In genomic region chr13:11941724-11942123, GRCm38 (mm10) we compare ENCODE assay signal across 22 mouse cellular contexts.
DNase-seq lines count a peak whose midpoint lies in the region; ATAC-seq and TF ChIP-seq lines count a peak whose summit lies in the region.
"Had no signal": no experiment of that assay in that cellular context is flagged by ENCODE, and none has a peak within 500 bp of the region (broad histone marks: within the 10 kb centered on the region; RNA-seq: fewer than 3 reads in every experiment).

No protein-coding gene starts in this region.

- no peaks in the 10 kb centered on the region for H3K4me1 ChIP-seq in embryonic facial prominence, embryonic 14.5 days (ENCODE audit: control insufficient read depth, insufficient read depth, low read length)
- H3K4me1 ChIP-seq in embryonic facial prominence, embryonic 10.5 days: no peaks in the 10 kb centered on the region
- no peaks in the 10 kb centered on the region for H3K4me1 ChIP-seq in intestine, embryonic 14.5 days (replicated peaks; ENCODE audit: control insufficient read depth, insufficient read depth, low read length)
- H3K4me1 ChIP-seq in intestine, embryonic 16.5 days (ENCODE audit: control insufficient read depth, insufficient read depth, low read length): no peaks in the 10 kb centered on the region
- H3K4me1 ChIP-seq in CH12.LX (ENCODE audit: control insufficient read depth in 1 of 2, insufficient read depth in 2 of 2): peaks cover 0 to 12% of the 10 kb centered on the region in 2 experiments; a peak in 3 of 4 replicates
- no peaks in the 10 kb centered on the region for H3K4me1 ChIP-seq in hindbrain, embryonic 12.5 days
- no peaks in the 10 kb centered on the region for H3K4me1 ChIP-seq in midbrain, embryonic 16.5 days (ENCODE audit: control insufficient read depth, insufficient read depth, low read length)

- no peak overlapping the region for H3K4me2 ChIP-seq in embryonic facial prominence, embryonic 14.5 days (ENCODE audit: low read depth, low read length)
- H3K4me2 ChIP-seq in intestine, embryonic 14.5 days (ENCODE audit: low read length): no peak overlapping the region
- H3K4me2 ChIP-seq in intestine, embryonic 16.5 days (ENCODE audit: low read depth, low read length): no peak overlapping the region
- H3K4me2 ChIP-seq in CH12.LX (ENCODE audit: insufficient read depth, low read depth, poor library complexity, severe bottlenecking): no peak overlapping the region; the same call in 1 of the 2 replicates
- no peak overlapping the region for H3K4me2 ChIP-seq in hindbrain, embryonic 12.5 days (replicated peaks)
- H3K4me2 ChIP-seq in midbrain, embryonic 16.5 days (ENCODE audit: low read length): no peak overlapping the region

- no peak for ATAC-seq in embryonic facial prominence, embryonic 14.5 days (ENCODE audit: low read depth)
- no peak for ATAC-seq in intestine, embryonic 14.5 days (replicated peaks; ENCODE audit: low FRiP score, low TSS enrichment, low read depth)
- ATAC-seq in intestine, embryonic 16.5 days: no peak
- ATAC-seq in hindbrain, embryonic 12.5 days (ENCODE audit: low FRiP score): no peak
- ATAC-seq in midbrain, embryonic 16.5 days: no peak
- ATAC-seq: activated CD4-positive, CD25-positive, alpha-beta regulatory T cell, adult 4 months; CD4-positive, CD25-positive, alpha-beta regulatory T cell, adult 4 months; Patski had no signal

- 74% methylated on average over 4 of the region's 4 CpGs for WGBS in embryonic facial prominence, embryonic 14.5 days
- WGBS in embryonic facial prominence, embryonic 10.5 days: 83% methylated on average over 4 of the region's 4 CpGs
- WGBS in intestine, embryonic 14.5 days: 72% methylated on average over 4 of the region's 4 CpGs
- 69% methylated on average over 4 of the region's 4 CpGs for WGBS in intestine, embryonic 16.5 days
- 85% methylated on average over 4 of the region's 4 CpGs for WGBS in hindbrain, embryonic 12.5 days
- 89% methylated on average over 4 of the region's 4 CpGs for WGBS in midbrain, embryonic 16.5 days

- no peak overlapping the region for H3K27ac ChIP-seq in embryonic facial prominence, embryonic 14.5 days (replicated peaks; ENCODE audit: low read depth, low read length)
- no peak overlapping the region for H3K27ac ChIP-seq in embryonic facial prominence, embryonic 10.5 days (replicated peaks)
- H3K27ac ChIP-seq in intestine, embryonic 14.5 days (ENCODE audit: low read depth): no peak overlapping the region
- H3K27ac ChIP-seq in intestine, embryonic 16.5 days (ENCODE audit: low read length): no peak overlapping the region
- no peak overlapping the region for H3K27ac ChIP-seq in CH12.LX (ENCODE audit: insufficient read depth, low read depth)
- H3K27ac ChIP-seq in hindbrain, embryonic 12.5 days: no peak overlapping the region
- no peak overlapping the region for H3K27ac ChIP-seq in midbrain, embryonic 16.5 days (ENCODE audit: low read length)

- H3K9me3 ChIP-seq in embryonic facial prominence, embryonic 14.5 days (ENCODE audit: control insufficient read depth, low read length): no peaks in the 10 kb centered on the region
- no peaks in the 10 kb centered on the region for H3K9me3 ChIP-seq in embryonic facial prominence, embryonic 10.5 days
- no peaks in the 10 kb centered on the region for H3K9me3 ChIP-seq in intestine, embryonic 14.5 days (ENCODE audit: control insufficient read depth, low read length)
- H3K9me3 ChIP-seq in intestine, embryonic 16.5 days (ENCODE audit: control insufficient read depth, low read length): no peaks in the 10 kb centered on the region
- H3K9me3 ChIP-seq in CH12.LX (replicated peaks; ENCODE audit: low read length): no peaks in the 10 kb centered on the region
- H3K9me3 ChIP-seq in hindbrain, embryonic 12.5 days (replicated peaks): no peaks in the 10 kb centered on the region
- H3K9me3 ChIP-seq in midbrain, embryonic 16.5 days (replicated peaks; ENCODE audit: control insufficient read depth, low read length, poor library complexity, severe bottlenecking): no peaks in the 10 kb centered on the region
- H3K9me3 ChIP-seq: G1E had no signal

- TF ChIP-seq POLR2A in CH12.LX (IDR thresholded peaks at IDR 0.05; ENCODE audit: low read depth, low read length): no peak

- no peaks in the 10 kb centered on the region for H3K36me3 ChIP-seq in embryonic facial prominence, embryonic 14.5 days (ENCODE audit: control insufficient read depth, insufficient read depth, low read length)
- no peaks in the 10 kb centered on the region for H3K36me3 ChIP-seq in embryonic facial prominence, embryonic 10.5 days (replicated peaks)
- no peaks in the 10 kb centered on the region for H3K36me3 ChIP-seq in intestine, embryonic 14.5 days (ENCODE audit: control insufficient read depth, insufficient read depth, low read length)
- no peaks in the 10 kb centered on the region for H3K36me3 ChIP-seq in intestine, embryonic 16.5 days (ENCODE audit: control insufficient read depth, insufficient read depth, low read length)
- no peaks in the 10 kb centered on the region for H3K36me3 ChIP-seq in CH12.LX (replicated peaks in 1 of 2; ENCODE audit: control insufficient read depth in 1 of 2, insufficient read depth in 1 of 2, low read length in 1 of 2)
- H3K36me3 ChIP-seq in hindbrain, embryonic 12.5 days: no peaks in the 10 kb centered on the region
- no peaks in the 10 kb centered on the region for H3K36me3 ChIP-seq in midbrain, embryonic 16.5 days (ENCODE audit: control insufficient read depth, insufficient read depth, low read length)
- H3K36me3 ChIP-seq: G1E had no signal

- peak; percentile 55; the same call in 1 of the 2 replicates for TF ChIP-seq EP300 in CH12.LX (IDR thresholded peaks at IDR 0.05; ENCODE audit: low read length)

- in situ Hi-C loops in CH12.LX (cut with MboI; ENCODE audit: low pct_ligation_motif_present, low pct_unique_long_range_greater_than_20kb, low sequenced_read_pairs): no loop called here

- no peaks in the 10 kb centered on the region for H3K79me2 ChIP-seq in CH12.LX (replicated peaks; ENCODE audit: control insufficient read depth, extremely low read depth, insufficient read depth, poor library complexity, severe bottlenecking)

- peak; percentile 15 for DNase-seq in embryonic facial prominence, embryonic 14.5 days (ENCODE audit: low spot score)
- no peak for DNase-seq in embryonic facial prominence, embryonic 10.5 days (ENCODE audit: low spot score)
- peak; percentile 18 for DNase-seq in intestine, embryonic 14.5 days (ENCODE audit: low spot score)
- DNase-seq in A20 (ENCODE audit: low read depth, low spot score) (peak; percentile 21), CH12.LX (ENCODE audit: extremely low read depth) (peak; percentile 18)
- DNase-seq: adrenal gland, adult 2 months; adrenal gland, adult 8-10 months; adrenal gland, postnatal 10 days; adrenal gland, postnatal 14 days; adrenal gland, postnatal 25 days; adrenal gland, postnatal 36 days; B cell, adult 2 months; cerebellum, adult 11 months; cerebellum, adult 11-12 months; cerebellum, adult 18-20 months had no signal

- no peak for TF ChIP-seq RAD21 in CH12.LX (IDR thresholded peaks at IDR 0.05; ENCODE audit: low read depth, low read length)

- H3K4me3 ChIP-seq in embryonic facial prominence, embryonic 14.5 days (ENCODE audit: low read depth, low read length): no peak overlapping the region
- H3K4me3 ChIP-seq in embryonic facial prominence, embryonic 10.5 days: no peak overlapping the region
- no peak overlapping the region for H3K4me3 ChIP-seq in intestine, embryonic 14.5 days (ENCODE audit: low read depth, low read length)
- H3K4me3 ChIP-seq in intestine, embryonic 16.5 days (ENCODE audit: low read length): no peak overlapping the region
- no peak overlapping the region for H3K4me3 ChIP-seq in CH12.LX (replicated peaks in 1 of 3; ENCODE audit: low read depth in 2 of 3, low read length in 2 of 3, poor library complexity in 1 of 3)
- no peak overlapping the region for H3K4me3 ChIP-seq in hindbrain, embryonic 12.5 days
- no peak overlapping the region for H3K4me3 ChIP-seq in midbrain, embryonic 16.5 days (ENCODE audit: low read depth, low read length)

- H3K9ac ChIP-seq in embryonic facial prominence, embryonic 14.5 days (ENCODE audit: low read depth, low read length): no peak overlapping the region
- no peak overlapping the region for H3K9ac ChIP-seq in intestine, embryonic 14.5 days (ENCODE audit: low read length)
- H3K9ac ChIP-seq in intestine, embryonic 16.5 days (ENCODE audit: low read depth, low read length): no peak overlapping the region
- no peak overlapping the region for H3K9ac ChIP-seq in CH12.LX (ENCODE audit: insufficient read depth, low read depth)
- H3K9ac ChIP-seq in hindbrain, embryonic 12.5 days: no peak overlapping the region
- no peak overlapping the region for H3K9ac ChIP-seq in midbrain, embryonic 16.5 days (ENCODE audit: low read depth, low read length)

- no peak for TF ChIP-seq CTCF in CH12.LX (conservative IDR thresholded peaks at IDR 0.05 in 1 of 2, IDR thresholded peaks at IDR 0.05 in 1 of 2; ENCODE audit: low read depth in 2 of 2, low read length in 2 of 2)

- no peaks in the 10 kb centered on the region for H3K27me3 ChIP-seq in embryonic facial prominence, embryonic 14.5 days (replicated peaks; ENCODE audit: control insufficient read depth, insufficient read depth, low read length)
- no peaks in the 10 kb centered on the region for H3K27me3 ChIP-seq in embryonic facial prominence, embryonic 10.5 days (replicated peaks; ENCODE audit: low read depth, poor library complexity, severe bottlenecking)
- no peaks in the 10 kb centered on the region for H3K27me3 ChIP-seq in intestine, embryonic 14.5 days (replicated peaks; ENCODE audit: control insufficient read depth, insufficient read depth, low read length)
- no peaks in the 10 kb centered on the region for H3K27me3 ChIP-seq in intestine, embryonic 16.5 days (replicated peaks; ENCODE audit: control insufficient read depth, insufficient read depth, low read length)
- H3K27me3 ChIP-seq in CH12.LX (replicated peaks): no peaks in the 10 kb centered on the region
- no peaks in the 10 kb centered on the region for H3K27me3 ChIP-seq in hindbrain, embryonic 12.5 days
- H3K27me3 ChIP-seq in midbrain, embryonic 16.5 days (ENCODE audit: control insufficient read depth, insufficient read depth, low read depth, low read length): no peaks in the 10 kb centered on the region
- H3K27me3 ChIP-seq: Patski had no signal

- dilution Hi-C loops in CH12.LX (cut with MboI; ENCODE audit: extremely low pct_ligation_motif_present, extremely low pct_unique_long_range_greater_than_20kb, low sequenced_read_pairs): no loop called here

TF ChIP-seq in CH12.LX, 34 proteins besides CTCF, POLR2A, EP300 and RAD21:
- TF ChIP-seq IRF4 (IDR thresholded peaks at IDR 0.05; ENCODE audit: low read depth, low read length) (peak; percentile 55), JUN (IDR thresholded peaks at IDR 0.05; ENCODE audit: insufficient read depth, low read depth, low read length) (no peak)
